Mouse (Mus musculus) kidney, embryonic 16.5 days (tissue): ENCODE results near the gene Ror1. TPM values are rescaled to one million over a fixed set of nuclear protein-coding genes. Genes with fewer than 3 reads are reported as not detected.

Experiments used
- ATAC-seq: fragments of 200-750 bp; cut with Nextera tagmentation; 2 replicates; pipeline ENCODE4 v1.8.0; 2017; ENCODE audit warnings: moderate TSS enrichment; ENCODE audit not compliant: low FRiP score, low TSS enrichment
- H3K27ac ChIP-seq: fragments of 300-500 bp; sonication (generic); 2 replicates; pipeline ENCODE4 v1.5.1; 2014; ENCODE audit warnings: low read length
- H3K27me3 ChIP-seq: fragments of 300-500 bp; sonication (generic); 2 replicates; pipeline ENCODE4 v1.6.1; 2014; ENCODE audit warnings: low read length, control low read depth, mixed read lengths; ENCODE audit not compliant: insufficient read depth
- H3K36me3 ChIP-seq: fragments of 300-500 bp; sonication (generic); 2 replicates; pipeline ENCODE4 v1.6.1; 2014; ENCODE audit warnings: low read length, control low read depth, mixed read lengths; ENCODE audit not compliant: insufficient read depth
- H3K4me1 ChIP-seq: fragments of 300-500 bp; sonication (generic); 2 replicates; pipeline ENCODE4 v1.6.1; 2014; ENCODE audit warnings: low read length, control low read depth, mixed read lengths; ENCODE audit not compliant: insufficient read depth
- H3K4me2 ChIP-seq: fragments of 300-500 bp; sonication (generic); replicated peaks from 2 replicates; pipeline ENCODE4 v1.6.1; 2014; ENCODE audit warnings: low read depth, low read length
- H3K4me3 ChIP-seq: fragments of 300-500 bp; sonication (generic); 2 replicates; pipeline ENCODE4 v1.5.1; 2014; ENCODE audit warnings: mild to moderate bottlenecking, low read length
- H3K9ac ChIP-seq: fragments of 300-500 bp; sonication (generic); replicated peaks from 2 replicates; pipeline ENCODE4 v1.6.1; 2014; ENCODE audit warnings: low read length
- H3K9me3 ChIP-seq: fragments of 300-500 bp; sonication (generic); 2 replicates; pipeline ENCODE4 v1.6.1; 2016; ENCODE audit warnings: low read length, control low read depth
- WGBS: fragments of 180-500 bp; shearing (Covaris S2); extraction: QIAGEN DNeasy Blood & Tissue Kit; methylation state at CpG from one replicate; pipeline ENCODE4 v1.1.7; 2014; 5-methylcytosine and 5-hydroxymethylcytosine counted together
- polyA plus RNA-seq: library from polyadenylated mRNA; unstranded; fragments of >200 nt; fragmentation: Nextera tagmentation; extraction: Ambion mirVana; gene quantifications from 2 replicates; pipeline ENCODE4 v1.2.1, GENCODE M21; 2015

The Ror1 gene
- polyA plus RNA-seq, 1 experiment from 2014 or later, result 9.3 TPM

DNA sequence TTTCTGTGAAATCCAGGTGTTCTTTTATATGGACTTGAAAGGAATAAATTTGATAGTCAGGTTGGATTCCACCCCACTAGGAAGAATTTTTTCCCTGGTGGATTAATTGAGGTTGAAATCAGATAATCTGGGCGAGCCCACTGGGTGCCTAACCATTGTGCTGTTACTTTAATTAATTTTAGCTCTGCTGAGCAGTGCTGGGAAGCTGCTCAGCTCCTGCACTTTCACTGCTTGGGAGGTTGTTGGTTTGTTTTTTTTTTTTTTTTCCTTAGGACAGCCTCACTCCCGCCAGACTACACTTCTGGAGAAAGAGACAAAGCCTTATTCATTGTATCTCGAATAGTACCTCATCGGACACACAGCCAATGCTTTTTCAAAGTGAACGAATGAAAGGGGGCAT lies 75.2 kb downstream of the Ror1 start:
- no peaks in the 10 kb centered on the region for H3K36me3 ChIP-seq
- peak overlapping the region; percentile 37 for H3K4me2 ChIP-seq
- H3K4me1 ChIP-seq, result peaks cover 54% of the 10 kb centered on the region
- H3K9me3 ChIP-seq, result no peaks in the 10 kb centered on the region
- H3K27me3 ChIP-seq, result no peaks in the 10 kb centered on the region
- no peak overlapping the region for H3K9ac ChIP-seq
- H3K4me3 ChIP-seq, result no peak overlapping the region
- 24% methylated on average over 5 of the region's 5 CpGs for WGBS
- peak overlapping the region; percentile 59 for H3K27ac ChIP-seq
- ATAC-seq, result peak; percentile 31; the same call in 1 of the 2 replicates

DNA sequence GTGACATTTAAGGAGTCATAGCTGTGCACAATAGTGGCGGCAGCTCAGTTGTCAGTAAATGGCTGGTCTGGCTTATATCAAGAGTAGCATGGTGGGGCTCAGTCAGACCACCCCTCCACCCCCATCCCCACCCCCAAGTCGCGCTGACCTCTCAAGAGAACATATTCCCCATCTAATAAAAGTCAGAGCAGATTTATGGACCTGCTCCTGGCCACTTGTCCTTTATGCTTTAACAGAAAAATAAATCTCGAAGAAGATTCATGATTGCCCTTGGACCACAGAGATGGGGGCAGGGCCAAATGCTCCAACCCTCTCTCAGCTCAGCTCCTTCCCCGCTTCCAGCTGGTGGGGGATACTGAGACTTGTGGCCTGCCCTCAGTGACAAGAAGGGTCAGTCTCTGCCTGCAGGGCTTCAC lies 75.9 kb downstream of the Ror1 start:
- peak overlapping the region; percentile 37 for H3K4me2 ChIP-seq
- H3K27ac ChIP-seq, result peak overlapping the region; percentile 59
- no peaks in the 10 kb centered on the region for H3K27me3 ChIP-seq
- no peaks in the 10 kb centered on the region for H3K36me3 ChIP-seq
- H3K4me1 ChIP-seq, result peaks cover 54% of the 10 kb centered on the region
- WGBS, result 17% methylated on average over 5 of the region's 5 CpGs
- no peak overlapping the region for H3K4me3 ChIP-seq
- H3K9me3 ChIP-seq, result no peaks in the 10 kb centered on the region
- no peak overlapping the region for H3K9ac ChIP-seq
- ATAC-seq, result peak; percentile 74

DNA sequence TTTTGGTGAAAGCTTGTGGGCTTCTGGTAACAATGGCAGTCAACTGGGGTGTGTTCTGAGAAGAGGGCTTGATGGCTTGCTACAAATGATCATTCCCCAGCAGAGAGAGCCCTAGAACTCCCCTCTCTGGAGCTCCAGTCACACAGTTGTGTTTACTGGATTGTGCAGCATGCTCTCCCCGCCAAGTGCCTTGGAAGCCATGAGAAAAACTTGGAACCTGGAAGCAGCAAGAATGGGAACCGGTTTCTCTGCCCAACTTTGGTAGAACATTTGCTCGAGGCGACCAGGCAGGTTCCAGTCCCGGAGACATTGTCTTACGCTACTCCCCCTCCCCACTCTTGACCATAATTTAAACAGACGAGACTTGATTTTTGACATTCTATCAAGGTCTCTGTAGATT lies 80.0 kb downstream of the Ror1 start:
- no peak overlapping the region for H3K27ac ChIP-seq
- H3K27me3 ChIP-seq, result no peaks in the 10 kb centered on the region
- peaks cover 26% of the 10 kb centered on the region for H3K4me1 ChIP-seq
- H3K9ac ChIP-seq, result no peak overlapping the region
- H3K4me3 ChIP-seq, result no peak overlapping the region
- no peaks in the 10 kb centered on the region for H3K36me3 ChIP-seq
- H3K9me3 ChIP-seq, result no peaks in the 10 kb centered on the region
- no peak for ATAC-seq
- WGBS, result 80% methylated on average over 7 of the region's 7 CpGs
- H3K4me2 ChIP-seq, result no peak overlapping the region

DNA sequence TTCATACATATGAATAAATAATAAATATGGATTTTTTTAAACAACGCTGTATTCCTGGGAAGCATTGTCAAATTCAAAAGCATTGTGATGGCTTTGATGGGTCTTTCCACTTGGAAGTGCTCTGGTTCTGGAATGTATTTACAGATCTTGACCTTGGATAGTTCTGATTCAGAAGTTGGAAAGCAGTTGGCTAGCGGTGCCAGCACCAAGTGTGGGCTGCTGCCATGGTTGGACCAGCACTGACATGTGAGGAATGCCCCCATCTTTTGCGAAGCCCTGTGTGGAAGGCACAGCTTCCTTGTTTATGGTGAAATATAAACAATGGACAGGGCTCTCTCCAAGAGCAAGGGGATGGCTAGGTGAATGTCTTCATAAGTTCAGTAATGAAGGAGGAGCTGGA lies 82.7 kb downstream of the Ror1 start:
- 0 out of 2 replicates have a peak, but pooled peaks cover 7% of the 10 kb centered on the region for H3K4me1 ChIP-seq
- WGBS, result 81% methylated on average over 3 of the region's 3 CpGs
- no peak overlapping the region for H3K9ac ChIP-seq
- no peak overlapping the region for H3K4me2 ChIP-seq
- H3K4me3 ChIP-seq, result no peak overlapping the region
- no peaks in the 10 kb centered on the region for H3K9me3 ChIP-seq
- no peaks in the 10 kb centered on the region for H3K27me3 ChIP-seq
- H3K27ac ChIP-seq, result no peak overlapping the region
- no peaks in the 10 kb centered on the region for H3K36me3 ChIP-seq
- ATAC-seq, result no peak

DNA sequence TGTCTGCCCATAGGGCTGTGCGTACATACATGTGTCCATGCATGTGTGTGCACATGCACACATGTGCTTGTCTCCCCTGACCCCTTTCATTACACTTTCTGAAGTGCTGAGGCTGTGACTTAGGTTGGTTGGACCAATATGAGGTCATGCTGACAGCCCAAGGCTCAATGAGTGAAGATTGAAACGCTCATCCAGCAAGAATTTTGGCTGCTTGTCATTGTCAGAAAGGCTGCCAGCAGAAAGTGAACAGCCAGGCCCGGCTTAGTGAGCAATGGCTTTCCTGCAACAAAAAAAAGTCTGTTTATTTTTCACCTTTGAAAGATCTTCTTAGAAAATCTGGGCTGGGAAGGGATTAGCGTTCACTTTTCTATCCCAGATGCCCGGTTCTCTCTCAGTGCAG lies 86.1 kb downstream of the Ror1 start:
- ATAC-seq, result no peak
- Histone ChIP-seq H3K27me3 (no peaks in the 10 kb centered on the region), H3K4me1 (peaks cover 3% of the 10 kb centered on the region; the same call in 1 of the 2 replicates), H3K9ac (no peak overlapping the region), H3K4me3 (no peak overlapping the region), H3K27ac (no peak overlapping the region), H3K4me2 (no peak overlapping the region), H3K9me3 (no peaks in the 10 kb centered on the region), H3K36me3 (no peaks in the 10 kb centered on the region)
- whole genome bisulfite sequencing, result 83% methylated on average over 5 of the region's 5 CpGs

DNA sequence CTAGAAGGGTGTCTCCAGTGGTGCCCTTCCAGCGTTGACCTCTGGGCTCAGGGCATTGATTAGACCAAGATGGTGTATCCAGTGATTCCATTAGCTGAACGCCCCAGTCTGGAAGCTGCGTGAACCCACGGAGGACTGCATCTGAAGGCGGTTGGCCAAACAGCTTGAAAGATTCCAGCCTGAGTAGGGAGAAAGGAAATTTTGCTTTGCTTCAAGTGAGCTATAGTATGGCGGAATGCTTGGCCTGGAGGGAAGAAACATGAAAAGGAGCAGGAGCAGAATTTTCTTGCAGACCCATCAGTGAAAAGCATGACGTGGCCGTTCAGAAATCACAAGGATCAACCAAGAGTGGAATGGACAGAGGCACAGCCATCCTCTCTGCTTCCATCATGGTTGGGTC lies 91.2 kb downstream of the Ror1 start:
- no peak for ATAC-seq
- Histone ChIP-seq H3K36me3 (no peaks in the 10 kb centered on the region), H3K4me1 (peaks cover 25% of the 10 kb centered on the region), H3K4me2 (no peak overlapping the region), H3K9me3 (no peaks in the 10 kb centered on the region), H3K27me3 (no peaks in the 10 kb centered on the region), H3K4me3 (no peak overlapping the region), H3K9ac (no peak overlapping the region), H3K27ac (no peak overlapping the region)
- 86% methylated on average over 8 of the region's 8 CpGs for WGBS

DNA sequence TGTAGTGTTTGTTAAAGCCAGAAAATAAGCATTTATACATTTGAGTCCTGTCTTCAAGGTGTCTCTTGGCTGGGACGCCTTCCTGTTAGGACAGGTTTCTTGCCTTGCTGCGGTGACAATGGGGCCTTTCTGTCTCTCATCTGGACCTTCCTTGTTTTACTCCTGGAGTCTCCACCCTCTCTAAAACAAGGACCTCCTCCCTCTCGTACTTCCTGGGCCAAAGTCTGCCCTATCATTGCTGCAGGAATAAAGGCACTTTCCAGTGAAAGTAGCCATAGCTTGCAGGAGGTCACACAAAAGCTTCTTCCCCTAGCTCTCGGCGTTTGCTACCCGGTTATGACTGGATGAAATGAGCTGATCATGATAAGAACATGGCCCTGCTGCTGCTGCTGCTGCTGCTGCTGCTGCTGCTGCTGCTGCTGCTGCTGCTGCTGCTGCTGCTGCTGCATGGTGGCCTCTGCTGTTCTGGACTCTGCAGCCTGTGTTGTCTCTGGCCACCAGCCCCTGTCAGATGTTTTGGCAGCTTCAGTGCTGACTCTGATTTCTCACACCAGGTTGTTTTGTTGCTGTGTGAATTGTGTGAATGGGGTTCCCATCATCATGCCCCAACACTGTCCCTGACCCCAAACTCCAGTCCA lies 92.1 kb downstream of the Ror1 start:
- no peak overlapping the region for H3K4me2 ChIP-seq
- H3K36me3 ChIP-seq, result no peaks in the 10 kb centered on the region
- H3K27me3 ChIP-seq, result no peaks in the 10 kb centered on the region
- peak; percentile 44 for ATAC-seq
- H3K4me1 ChIP-seq, result peaks cover 25% of the 10 kb centered on the region
- H3K9me3 ChIP-seq, result no peaks in the 10 kb centered on the region
- H3K4me3 ChIP-seq, result no peak overlapping the region
- H3K9ac ChIP-seq, result no peak overlapping the region
- WGBS, result 46% methylated on average over 6 of the region's 6 CpGs
- peak overlapping the region; percentile 69 for H3K27ac ChIP-seq

DNA sequence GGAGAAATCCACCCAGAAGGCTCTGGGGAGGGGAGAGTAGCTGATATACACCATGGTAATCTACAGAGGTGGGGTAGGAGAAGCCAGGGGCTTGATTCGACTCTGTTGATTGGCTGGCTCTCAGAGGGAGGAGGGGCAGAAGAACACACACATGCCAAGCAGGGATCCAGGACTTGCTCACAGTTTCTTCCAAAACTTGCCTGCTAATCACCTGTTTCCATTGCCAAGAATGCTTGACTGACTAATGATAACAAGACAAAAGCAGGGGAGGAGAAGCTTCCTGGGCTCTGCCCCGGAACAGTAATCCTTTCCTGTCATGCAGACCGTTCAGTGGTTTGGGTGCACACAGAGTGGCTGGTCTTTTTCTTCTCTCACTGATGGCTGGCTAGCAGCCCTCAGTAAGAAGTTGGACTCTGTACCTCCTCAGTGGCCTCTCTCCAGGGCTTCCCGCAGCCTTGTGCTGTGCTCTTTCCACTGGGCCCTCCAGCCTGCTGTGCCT lies 92.7 kb downstream of the Ror1 start:
- Histone ChIP-seq H3K4me1 (peaks cover 25% of the 10 kb centered on the region), H3K9ac (no peak overlapping the region), H3K27me3 (no peaks in the 10 kb centered on the region), H3K4me3 (no peak overlapping the region), H3K9me3 (no peaks in the 10 kb centered on the region), H3K27ac (peak overlapping the region; percentile 69), H3K4me2 (no peak overlapping the region), H3K36me3 (no peaks in the 10 kb centered on the region)
- ATAC-seq, result peak; percentile 86
- WGBS, result 15% methylated on average over 4 of the region's 4 CpGs

DNA sequence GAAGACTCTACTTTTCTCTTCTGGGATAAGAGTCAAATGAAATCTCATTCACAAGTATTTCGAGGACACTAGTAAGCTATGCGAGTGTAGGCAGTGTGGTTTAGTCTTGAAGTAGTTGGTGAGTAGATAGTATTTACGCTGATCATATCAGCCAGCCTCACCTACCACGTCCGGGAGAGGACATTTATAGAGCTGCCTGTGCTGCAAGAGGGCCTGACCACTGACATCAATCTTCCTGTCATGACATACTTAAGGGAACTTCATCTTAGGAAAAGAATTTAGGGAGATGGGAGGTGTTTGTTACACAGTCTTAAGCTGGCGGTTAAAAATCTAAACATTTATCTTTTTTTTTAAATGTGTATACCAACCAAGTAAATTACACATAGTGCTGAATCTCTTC lies 95.9 kb downstream of the Ror1 start:
- peaks cover 25% of the 10 kb centered on the region for H3K4me1 ChIP-seq
- H3K4me2 ChIP-seq, result no peak overlapping the region
- H3K36me3 ChIP-seq, result no peaks in the 10 kb centered on the region
- no peak overlapping the region for H3K27ac ChIP-seq
- H3K9ac ChIP-seq, result no peak overlapping the region
- H3K9me3 ChIP-seq, result no peaks in the 10 kb centered on the region
- H3K4me3 ChIP-seq, result no peak overlapping the region
- ATAC-seq, result no peak
- WGBS, result 56% methylated on average over 6 of the region's 6 CpGs
- no peaks in the 10 kb centered on the region for H3K27me3 ChIP-seq

DNA sequence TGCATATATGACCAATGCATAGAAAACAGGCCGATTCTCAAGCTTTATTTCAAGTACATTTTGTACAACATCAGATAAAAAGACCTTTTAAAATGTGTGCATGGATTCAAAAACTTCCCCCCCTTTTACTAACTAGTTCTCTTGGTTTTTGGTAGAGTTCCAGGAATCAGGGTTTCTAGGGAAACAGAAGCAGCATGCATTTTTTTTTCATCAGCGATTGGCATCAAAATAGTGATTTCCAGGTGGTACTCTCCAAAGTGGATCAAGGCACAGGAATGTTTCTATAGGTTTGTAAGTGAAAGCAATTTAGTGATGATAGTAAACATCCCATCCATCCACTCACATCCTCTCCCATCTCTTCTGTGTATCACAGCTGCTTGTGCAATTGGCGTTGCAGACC lies 98.5 kb downstream of the Ror1 start:
- Histone ChIP-seq H3K9ac (no peak overlapping the region), H3K4me3 (no peak overlapping the region), H3K36me3 (no peaks in the 10 kb centered on the region), H3K27ac (no peak overlapping the region), H3K9me3 (no peaks in the 10 kb centered on the region), H3K4me1 (0 out of 2 replicates have a peak, but pooled peaks cover 3% of the 10 kb centered on the region), H3K27me3 (no peaks in the 10 kb centered on the region), H3K4me2 (no peak overlapping the region)
- no peak for ATAC-seq
- 71% methylated on average over 3 of the region's 3 CpGs for WGBS
